Comparison of ENCODE assay signal across 24 mouse cellular contexts in the genomic region with DNA sequence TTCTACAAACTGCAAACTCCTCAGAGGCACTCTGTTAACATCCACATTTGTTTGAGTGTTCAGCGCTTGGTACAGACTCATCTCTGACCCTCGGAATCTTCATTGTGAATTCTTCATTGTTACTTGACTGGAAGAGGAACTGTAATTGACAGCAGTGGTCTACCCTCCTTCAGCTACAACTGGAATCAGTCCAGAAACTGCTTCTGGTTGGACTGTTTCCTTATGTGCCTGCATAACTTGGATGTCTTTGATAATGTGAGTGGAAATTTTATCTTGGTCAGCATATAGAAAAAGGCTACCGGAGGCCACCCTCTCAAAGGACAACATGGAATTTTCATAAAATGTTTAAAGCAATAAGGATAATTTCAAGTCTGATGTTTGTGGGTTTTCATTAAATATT. TPM values are rescaled to one million over a fixed set of nuclear protein-coding genes. Genes with fewer than 3 reads are reported as not detected.
DNase-seq lines count a peak whose midpoint lies in the region; ATAC-seq and TF ChIP-seq lines count a peak whose summit lies in the region.
"Had no signal": no experiment of that assay in that cellular context is flagged by ENCODE, and none has a peak within 500 bp of the region (broad histone marks: within the 10 kb centered on the region; RNA-seq: fewer than 3 reads in every experiment).

No protein-coding gene starts in this region.

- TF ChIP-seq CTCF in lung, embryonic 14.5 days (IDR thresholded peaks at IDR 0.05; ENCODE audit: low read depth) = no peak

- H3K4me3 ChIP-seq in lung, embryonic 14.5 days (ENCODE audit: low read depth, low read length) = no peak overlapping the region
- no peak overlapping the region for H3K4me3 ChIP-seq in liver, embryonic 16.5 days (ENCODE audit: low read depth, low read length)
- H3K4me3 ChIP-seq: forebrain, embryonic 10.5 days; heart, embryonic 10.5 days; hindbrain, embryonic 10.5 days; limb, embryonic 12.5 days; midbrain, embryonic 12.5 days had no signal

- H3K4me2 ChIP-seq in lung, embryonic 14.5 days = no peak overlapping the region
- H3K4me2 ChIP-seq in liver, embryonic 16.5 days (ENCODE audit: low read depth, low read length) = no peak overlapping the region
- H3K4me2 ChIP-seq: limb, embryonic 12.5 days; midbrain, embryonic 12.5 days had no signal

- no peak overlapping the region for H3K27ac ChIP-seq in lung, embryonic 14.5 days (ENCODE audit: low read depth)
- no peak overlapping the region for H3K27ac ChIP-seq in liver, embryonic 16.5 days (ENCODE audit: low read length)
- H3K27ac ChIP-seq: forebrain, embryonic 10.5 days; heart, embryonic 10.5 days; hindbrain, embryonic 10.5 days; kidney, postnatal 0 days; limb, embryonic 12.5 days; midbrain, embryonic 12.5 days had no signal

- H3K36me3 ChIP-seq in lung, embryonic 14.5 days (ENCODE audit: insufficient read depth) = no peaks in the 10 kb centered on the region
- H3K36me3 ChIP-seq in liver, embryonic 16.5 days (ENCODE audit: control insufficient read depth, insufficient read depth) = no peaks in the 10 kb centered on the region
- H3K36me3 ChIP-seq: forebrain, embryonic 10.5 days; heart, embryonic 10.5 days; hindbrain, embryonic 10.5 days; limb, embryonic 12.5 days; midbrain, embryonic 12.5 days had no signal

- 0 out of 2 replicates have a peak, but pooled peaks have one; percentile 47 for ATAC-seq in lung, embryonic 14.5 days (ENCODE audit: insufficient read depth)
- ATAC-seq in common myeloid progenitor, adult 5-6 weeks (replicated peaks; ENCODE audit: low read depth, poor library complexity, severe bottlenecking) = peak; percentile 37
- peak; percentile 66 for ATAC-seq in liver, embryonic 16.5 days (ENCODE audit: low read depth)
- ATAC-seq: forebrain, embryonic 16.5 days; Patski had no signal

- WGBS in lung, embryonic 14.5 days = 37% methylated on average over 3 of the region's 3 CpGs
- WGBS in liver, embryonic 16.5 days (ENCODE audit: insufficient replicate concordance) = 36% methylated on average over 3 of the region's 3 CpGs

- no peaks in the 10 kb centered on the region for H3K9me3 ChIP-seq in lung, embryonic 14.5 days (ENCODE audit: low read depth, low read length)
- H3K9me3 ChIP-seq in liver, embryonic 16.5 days (replicated peaks; ENCODE audit: control insufficient read depth, low read length) = no peaks in the 10 kb centered on the region
- H3K9me3 ChIP-seq: forebrain, embryonic 10.5 days; heart, embryonic 10.5 days; hindbrain, embryonic 10.5 days; limb, embryonic 12.5 days; midbrain, embryonic 12.5 days had no signal

- H3K9ac ChIP-seq in lung, embryonic 14.5 days = no peak overlapping the region
- H3K9ac ChIP-seq in liver, embryonic 16.5 days (ENCODE audit: low read depth, low read length) = no peak overlapping the region
- H3K9ac ChIP-seq: limb, embryonic 12.5 days; midbrain, embryonic 12.5 days had no signal

- no peaks in the 10 kb centered on the region for H3K27me3 ChIP-seq in lung, embryonic 14.5 days (ENCODE audit: insufficient read depth, low read length)
- H3K27me3 ChIP-seq in liver, embryonic 16.5 days (ENCODE audit: control insufficient read depth, insufficient read depth, low read depth, low read length) = no peaks in the 10 kb centered on the region
- H3K27me3 ChIP-seq: limb, embryonic 12.5 days; midbrain, embryonic 12.5 days had no signal

- peak; percentile 10 to 18 for DNase-seq in cerebellum, postnatal 10 days
- DNase-seq in cerebellum, adult 9-11 months = no peak
- DNase-seq in lung, embryonic 14.5 days = peak; percentile 66
- no peak for DNase-seq in lung, adult 18-20 months
- no peak for DNase-seq in adrenal gland, postnatal 4 days (ENCODE audit: low spot score in 2 of 2)
- DNase-seq in left cerebral cortex, adult 8-10 months (ENCODE audit: low spot score in 2 of 2) = no peak
- DNase-seq: cerebellum, adult 18-20 months; cerebellum, postnatal 36 days; gastrocnemius, postnatal 10 days; kidney, adult 2 months; lung, postnatal 10 days; right cerebral cortex, postnatal 4 days; thymus, postnatal 14 days had no signal

- no peaks in the 10 kb centered on the region for H3K4me1 ChIP-seq in lung, embryonic 14.5 days (ENCODE audit: insufficient read depth)
- H3K4me1 ChIP-seq in liver, embryonic 16.5 days (ENCODE audit: control insufficient read depth, low read depth, low read length) = no peaks in the 10 kb centered on the region; the same call in 1 of the 2 replicates
- H3K4me1 ChIP-seq: forebrain, embryonic 10.5 days; heart, embryonic 10.5 days; hindbrain, embryonic 10.5 days; limb, embryonic 12.5 days; midbrain, embryonic 12.5 days had no signal

RNA-seq across cellular contexts. Expression of a gene that starts 33.8 kb away (rescaled TPM):
- polyA plus RNA-seq in lung, embryonic 14.5 days (2014; fragmentation: Nextera tagmentation; extraction: Ambion mirVana) = 106 and 118 TPM in 2 replicates
- 17.1 and 18.0 TPM in 2 replicates for total RNA-seq in common myeloid progenitor, adult 5-6 weeks (2017)
- 1.0 and 1.2 TPM in 2 replicates for polyA plus RNA-seq in liver, embryonic 16.5 days (2015; fragmentation: Nextera tagmentation; extraction: Ambion mirVana)
- 1 to 10 TPM; 2.4 to 4.6 TPM for total RNA-seq in adrenal gland, postnatal 4 days (2021)
- under 1 TPM; 0.53 to 0.82 (median 0.77) TPM for total RNA-seq in left cerebral cortex, adult 8-10 months (2022)
- total RNA-seq: granulocyte monocyte progenitor cell, adult 5-6 weeks had no signal

Comparison
In these comparisons a context has a peak if more than half of its experiments do, and no peak if none do; other contexts are left out.
1. DNase-seq: peak in cerebellum, postnatal 10 days (2 of 2) and lung, embryonic 14.5 days (single experiment); none in cerebellum, adult 9-11 months (single experiment), lung, adult 18-20 months (0 of 2), adrenal gland, postnatal 4 days (0 of 2) and left cerebral cortex, adult 8-10 months (0 of 2).
2. Peak in every context shown above with its lines, with median percentiles within 50 percentile points of each other: ATAC-seq.